Mouse (Mus musculus): Measurements from ENCODE around the gene Emc8. TPM values are rescaled to one million over a fixed set of nuclear protein-coding genes. Genes with fewer than 3 reads are reported as not detected.

Gene Emc8
- polyA plus RNA-seq, 1 experiment from 2014 or later: 254 TPM

DNA sequence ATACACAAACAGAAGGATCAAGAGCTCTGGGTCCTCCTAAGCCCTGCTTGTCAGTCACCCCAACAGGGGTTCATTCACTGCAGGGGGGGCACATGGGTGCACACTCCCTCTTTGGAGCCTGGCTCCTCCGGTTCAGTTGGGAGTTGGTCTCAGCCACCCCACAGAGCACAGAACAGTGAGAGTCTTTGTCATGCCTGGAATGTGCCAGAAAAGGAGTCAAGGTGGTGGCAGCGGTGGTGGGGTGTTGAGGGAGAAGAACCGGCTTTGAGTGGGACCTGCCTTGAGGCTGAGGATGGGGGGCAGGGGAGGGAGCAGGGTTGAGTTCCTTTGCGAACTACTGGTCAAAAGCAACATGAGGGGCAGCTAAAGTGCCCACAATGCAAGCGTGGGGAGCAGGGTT is 38.3 kb downstream of the Emc8 start:
- 0 out of 2 replicates have a peak, but pooled peaks cover 9% of the 10 kb centered on the region for H3K4me1 ChIP-seq (ENCODE audit: control insufficient read depth, insufficient read depth, low read length)
- no peak overlapping the region for H3K4me2 ChIP-seq (replicated peaks; ENCODE audit: low read depth, low read length)
- H3K27ac ChIP-seq (ENCODE audit: low read length): no peak overlapping the region
- no peaks in the 10 kb centered on the region for H3K9me3 ChIP-seq (ENCODE audit: control insufficient read depth, low read depth, low read length)
- H3K27me3 ChIP-seq (ENCODE audit: control insufficient read depth, insufficient read depth, low read length): peaks cover 3% of the 10 kb centered on the region; the same call in 1 of the 2 replicates
- H3K9ac ChIP-seq (replicated peaks; ENCODE audit: low read depth, low read length): no peak overlapping the region
- no peak overlapping the region for H3K4me3 ChIP-seq (ENCODE audit: low read depth, low read length)
- no peak for ATAC-seq (ENCODE audit: insufficient number of reproducible peaks, insufficient read depth, low FRiP score, low read depth)
- no peaks in the 10 kb centered on the region for H3K36me3 ChIP-seq (ENCODE audit: control insufficient read depth, insufficient read depth, low read length)
- WGBS: 46% methylated on average over 5 of the region's 5 CpGs

GRCm38 (mm10) chr8:120627298-120627697 is 41.1 kb downstream of the Emc8 start:
- Histone ChIP-seq H3K27ac (ENCODE audit: low read length) (no peak overlapping the region), H3K4me3 (ENCODE audit: low read depth, low read length) (no peak overlapping the region), H3K4me2 (replicated peaks; ENCODE audit: low read depth, low read length) (no peak overlapping the region), H3K9me3 (ENCODE audit: control insufficient read depth, low read depth, low read length) (no peaks in the 10 kb centered on the region), H3K36me3 (ENCODE audit: control insufficient read depth, insufficient read depth, low read length) (no peaks in the 10 kb centered on the region), H3K27me3 (ENCODE audit: control insufficient read depth, insufficient read depth, low read length) (no peaks in the 10 kb centered on the region), H3K9ac (replicated peaks; ENCODE audit: low read depth, low read length) (no peak overlapping the region), H3K4me1 (ENCODE audit: control insufficient read depth, insufficient read depth, low read length) (no peaks in the 10 kb centered on the region)
- 85% methylated on average over 5 of the region's 5 CpGs for WGBS
- ATAC-seq (ENCODE audit: insufficient number of reproducible peaks, insufficient read depth, low FRiP score, low read depth): no peak

- Histone ChIP-seq H3K4me1 (ENCODE audit: control insufficient read depth, insufficient read depth, low read length) (no peaks in the 10 kb centered on the region), H3K36me3 (ENCODE audit: control insufficient read depth, insufficient read depth, low read length) (no peaks in the 10 kb centered on the region), H3K4me2 (replicated peaks; ENCODE audit: low read depth, low read length) (no peak overlapping the region), H3K4me3 (ENCODE audit: low read depth, low read length) (no peak overlapping the region), H3K9me3 (ENCODE audit: control insufficient read depth, low read depth, low read length) (no peaks in the 10 kb centered on the region), H3K27me3 (ENCODE audit: control insufficient read depth, insufficient read depth, low read length) (no peaks in the 10 kb centered on the region), H3K9ac (replicated peaks; ENCODE audit: low read depth, low read length) (no peak overlapping the region), H3K27ac (ENCODE audit: low read length) (no peak overlapping the region)
- 50% methylated on average over 11 of the region's 11 CpGs for WGBS
- no peak for ATAC-seq (ENCODE audit: insufficient number of reproducible peaks, insufficient read depth, low FRiP score, low read depth)
Measured at GRCm38 (mm10) chr8:120626461-120626860, 41.9 kb downstream of the Emc8 start.

- Histone ChIP-seq H3K4me3 (ENCODE audit: low read depth, low read length) (no peak overlapping the region), H3K27me3 (ENCODE audit: control insufficient read depth, insufficient read depth, low read length) (no peaks in the 10 kb centered on the region), H3K9me3 (ENCODE audit: control insufficient read depth, low read depth, low read length) (no peaks in the 10 kb centered on the region), H3K4me1 (ENCODE audit: control insufficient read depth, insufficient read depth, low read length) (no peaks in the 10 kb centered on the region), H3K9ac (replicated peaks; ENCODE audit: low read depth, low read length) (no peak overlapping the region), H3K36me3 (ENCODE audit: control insufficient read depth, insufficient read depth, low read length) (no peaks in the 10 kb centered on the region), H3K27ac (ENCODE audit: low read length) (no peak overlapping the region), H3K4me2 (replicated peaks; ENCODE audit: low read depth, low read length) (no peak overlapping the region)
- whole genome bisulfite sequencing: 45% methylated on average over 2 of the region's 2 CpGs
- no peak for ATAC-seq (ENCODE audit: insufficient number of reproducible peaks, insufficient read depth, low FRiP score, low read depth)
Measured at GRCm38 (mm10) chr8:120623608-120624007, 44.8 kb downstream of the Emc8 start.

DNA sequence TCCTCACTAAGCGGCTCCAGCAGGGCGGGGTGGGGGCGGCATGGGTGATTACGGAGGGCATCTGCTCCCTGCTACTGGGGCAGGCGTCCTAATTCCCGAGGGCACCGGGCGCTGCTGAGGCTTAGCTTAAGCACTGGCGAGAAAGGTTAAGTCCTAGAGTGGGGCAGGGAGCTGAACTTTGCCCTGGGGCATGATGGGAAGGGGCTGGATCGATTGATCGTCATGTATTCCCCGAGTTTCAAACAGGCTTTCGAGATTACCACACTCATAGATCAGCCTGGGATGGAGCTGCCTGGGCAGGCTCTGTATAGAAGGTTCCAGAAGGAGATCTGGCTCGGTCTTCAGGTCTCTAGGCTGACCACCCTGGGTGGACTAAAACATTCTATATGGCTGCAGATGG is 46.2 kb downstream of the Emc8 start:
- WGBS: 57% methylated on average over 14 of the region's 14 CpGs
- Histone ChIP-seq H3K4me3 (ENCODE audit: low read depth, low read length) (no peak overlapping the region), H3K27me3 (ENCODE audit: control insufficient read depth, insufficient read depth, low read length) (no peaks in the 10 kb centered on the region), H3K27ac (ENCODE audit: low read length) (no peak overlapping the region), H3K4me2 (replicated peaks; ENCODE audit: low read depth, low read length) (no peak overlapping the region), H3K36me3 (ENCODE audit: control insufficient read depth, insufficient read depth, low read length) (no peaks in the 10 kb centered on the region), H3K4me1 (ENCODE audit: control insufficient read depth, insufficient read depth, low read length) (no peaks in the 10 kb centered on the region), H3K9ac (replicated peaks; ENCODE audit: low read depth, low read length) (no peak overlapping the region), H3K9me3 (ENCODE audit: control insufficient read depth, low read depth, low read length) (no peaks in the 10 kb centered on the region)
- no peak for ATAC-seq (ENCODE audit: insufficient number of reproducible peaks, insufficient read depth, low FRiP score, low read depth)

GRCm38 (mm10) chr8:120620441-120620840 is 47.9 kb downstream of the Emc8 start:
- Histone ChIP-seq H3K27me3 (ENCODE audit: control insufficient read depth, insufficient read depth, low read length) (no peaks in the 10 kb centered on the region), H3K4me1 (ENCODE audit: control insufficient read depth, insufficient read depth, low read length) (peaks cover 2% of the 10 kb centered on the region; the same call in 1 of the 2 replicates), H3K4me3 (ENCODE audit: low read depth, low read length) (no peak overlapping the region), H3K27ac (ENCODE audit: low read length) (no peak overlapping the region), H3K9ac (replicated peaks; ENCODE audit: low read depth, low read length) (no peak overlapping the region), H3K9me3 (ENCODE audit: control insufficient read depth, low read depth, low read length) (no peaks in the 10 kb centered on the region), H3K36me3 (ENCODE audit: control insufficient read depth, insufficient read depth, low read length) (no peaks in the 10 kb centered on the region), H3K4me2 (replicated peaks; ENCODE audit: low read depth, low read length) (no peak overlapping the region)
- 36% methylated on average over 7 of the region's 7 CpGs for WGBS
- ATAC-seq (ENCODE audit: insufficient number of reproducible peaks, insufficient read depth, low FRiP score, low read depth): no peak

- H3K27me3 ChIP-seq (ENCODE audit: control insufficient read depth, insufficient read depth, low read length): no peaks in the 10 kb centered on the region
- no peak for ATAC-seq (ENCODE audit: insufficient number of reproducible peaks, insufficient read depth, low FRiP score, low read depth)
- no peaks in the 10 kb centered on the region for H3K9me3 ChIP-seq (ENCODE audit: control insufficient read depth, low read depth, low read length)
- H3K27ac ChIP-seq (ENCODE audit: low read length): no peak overlapping the region
- no peak overlapping the region for H3K4me3 ChIP-seq (ENCODE audit: low read depth, low read length)
- H3K4me2 ChIP-seq (replicated peaks; ENCODE audit: low read depth, low read length): no peak overlapping the region
- no peak overlapping the region for H3K9ac ChIP-seq (replicated peaks; ENCODE audit: low read depth, low read length)
- H3K36me3 ChIP-seq (ENCODE audit: control insufficient read depth, insufficient read depth, low read length): no peaks in the 10 kb centered on the region
- WGBS: 75% methylated on average over 11 of the region's 11 CpGs
- peaks cover 2% of the 10 kb centered on the region; the same call in 1 of the 2 replicates for H3K4me1 ChIP-seq (ENCODE audit: control insufficient read depth, insufficient read depth, low read length)
Measured at GRCm38 (mm10) chr8:120619235-120620180, 48.9 kb downstream of the Emc8 start.

- 2% methylated on average over 6 of the region's 6 CpGs for WGBS
Measured at GRCm38 (mm10) chr8:120618110-120618509, 50.3 kb downstream of the Emc8 start.

More at GRCm38 (mm10) chr8:120618110-120618509, 50.3 kb downstream of the Emc8 start:
- no peak overlapping the region for H3K9ac ChIP-seq (replicated peaks; ENCODE audit: low read depth, low read length)
- H3K4me3 ChIP-seq (ENCODE audit: low read depth, low read length): no peak overlapping the region
- peaks cover 2% of the 10 kb centered on the region; the same call in 1 of the 2 replicates for H3K4me1 ChIP-seq (ENCODE audit: control insufficient read depth, insufficient read depth, low read length)
- no peak overlapping the region for H3K4me2 ChIP-seq (replicated peaks; ENCODE audit: low read depth, low read length)
- H3K36me3 ChIP-seq (ENCODE audit: control insufficient read depth, insufficient read depth, low read length): no peaks in the 10 kb centered on the region
- peak; percentile 47; the same call in 1 of the 2 replicates for ATAC-seq (ENCODE audit: insufficient number of reproducible peaks, insufficient read depth, low FRiP score, low read depth)
- H3K27ac ChIP-seq (ENCODE audit: low read length): no peak overlapping the region
- H3K9me3 ChIP-seq (ENCODE audit: control insufficient read depth, low read depth, low read length): no peaks in the 10 kb centered on the region
- no peaks in the 10 kb centered on the region for H3K27me3 ChIP-seq (ENCODE audit: control insufficient read depth, insufficient read depth, low read length)

All from stomach, embryonic 14.5 days (tissue).